Mouse (Mus musculus) embryonic fibroblast, embryonic 13.5 days (primary cell): ENCODE measurements around the gene Tsr2.

ENCODE experiments used
- CTCF ChIP-seq: IDR thresholded peaks from 2 replicates; pipeline ENCODE4 v1.5.1; 2011; ENCODE audit warnings: mild to moderate bottlenecking, control low read depth, low read length, moderate library complexity, borderline replicate concordance; ENCODE audit not compliant: insufficient read depth
- POLR2A ChIP-seq: IDR thresholded peaks from 2 replicates; pipeline ENCODE4 v1.6.1; 2011; ENCODE audit warnings: low read depth, mild to moderate bottlenecking, control low read depth, low read length, moderate library complexity

- no peak for TF ChIP-seq CTCF
- no peak for TF ChIP-seq POLR2A
Observed at GRCm38 (mm10) chrX:151050337-151050736, 46.0 kb downstream of the Tsr2 start.
